Mouse (Mus musculus) ES-Bruce4 (cell line): ENCODE measurements around the gene Akt1s1.

Experiments
- CTCF ChIP-seq: IDR thresholded peaks from one replicate; pipeline ENCODE4 v1.8.1; 2011; ENCODE audit warnings: low read depth, low read length
- POLR2A ChIP-seq: IDR thresholded peaks from one replicate; pipeline ENCODE4 v1.8.1; 2011; ENCODE audit warnings: low read length; ENCODE audit not compliant: insufficient read depth

GRCm38 (mm10) chr7:44814423-44814822, 34.4 kb upstream of the Akt1s1 start:
- TF ChIP-seq POLR2A (no peak), CTCF (no peak)
